Mouse (Mus musculus) heart, postnatal 25 days (tissue): ENCODE data around the gene Wdr82. TPM values are rescaled to one million over a fixed set of nuclear protein-coding genes. Genes with fewer than 3 reads are reported as not detected.
A peak's percentile ranks its signal among the peaks of the same experiment; 100 is the strongest.

Experiments used
- DNase-seq: peaks from one replicate; pipeline ENCODE4 v3.0.0; 2022; ENCODE audit warnings: low spot score
- intact Hi-C: fragments of 180-260 bp; cut with DNase I; formaldehyde crosslinking; loops from one replicate; pipeline ENCODE4 v1.15.1; 2025
- total RNA-seq, 2 experiments: library from RNA; stranded (reverse); gene quantifications; 2 replicates each; pipeline ENCODE4 v1.2.3; 2021

Gene Wdr82
- 10 to 100 TPM; 42.6 to 45.8 TPM for total RNA-seq

- DNase-seq: peak; percentile 79
- intact Hi-C loops: loop anchor here (2.0 to 10.0 kb wide), 2 partner anchors 28 to 264 kb away; partner anchors contain the start of genes Acy1 and Ppm1m
Observed at GRCm38 (mm10) chr9:106170556-106171345, at the start of gene Wdr82. Gene Wdr82 (plus strand): TSS chr9:106170928.

- intact Hi-C loops: no loop called here
- DNase-seq: no peak
Observed at GRCm38 (mm10) chr9:106123599-106123998, 47.1 kb upstream of the Wdr82 start.

- intact Hi-C loops: no loop called here
- DNase-seq: no peak
Observed at GRCm38 (mm10) chr9:106126786-106127251, 43.9 kb upstream of the Wdr82 start.

- intact Hi-C loops: no loop called here
- no peak for DNase-seq
Observed at GRCm38 (mm10) chr9:106129072-106129471, 41.7 kb upstream of the Wdr82 start.

GRCm38 (mm10) chr9:106130250-106130649, 40.5 kb upstream of the Wdr82 start:
- intact Hi-C loops: no loop called here

GRCm38 (mm10) chr9:106137671-106138216, 33.0 kb upstream of the Wdr82 start:
- intact Hi-C loops: no loop called here

More at GRCm38 (mm10) chr9:106130250-106130649, 40.5 kb upstream of the Wdr82 start:
- DNase-seq: no peak

GRCm38 (mm10) chr9:106139763-106140162, 31.0 kb upstream of the Wdr82 start:
- intact Hi-C loops: no loop called here

More at GRCm38 (mm10) chr9:106137671-106138216, 33.0 kb upstream of the Wdr82 start:
- DNase-seq: no peak

GRCm38 (mm10) chr9:106141955-106142354, 28.8 kb upstream of the Wdr82 start:
- DNase-seq: no peak
- intact Hi-C loops: no loop called here

More at GRCm38 (mm10) chr9:106139763-106140162, 31.0 kb upstream of the Wdr82 start:
- no peak for DNase-seq

GRCm38 (mm10) chr9:106144176-106144575, 26.6 kb upstream of the Wdr82 start:
- intact Hi-C loops: no loop called here
- no peak for DNase-seq

- intact Hi-C loops: no loop called here
- no peak for DNase-seq
Observed at GRCm38 (mm10) chr9:106145582-106145981, 25.1 kb upstream of the Wdr82 start.

GRCm38 (mm10) chr9:106147281-106147680, 23.4 kb upstream of the Wdr82 start:
- no peak for DNase-seq
- intact Hi-C loops: no loop called here

GRCm38 (mm10) chr9:106147851-106148431, 22.8 kb upstream of the Wdr82 start:
- no peak for DNase-seq
- intact Hi-C loops: no loop called here

- no peak for DNase-seq
- intact Hi-C loops: no loop called here
Observed at GRCm38 (mm10) chr9:106148541-106149398, 22.0 kb upstream of the Wdr82 start.

- intact Hi-C loops: no loop called here
Observed at GRCm38 (mm10) chr9:106149399-106149754, 21.4 kb upstream of the Wdr82 start.

GRCm38 (mm10) chr9:106154106-106154505, 16.6 kb upstream of the Wdr82 start:
- DNase-seq: no peak
- intact Hi-C loops: no loop called here

More at GRCm38 (mm10) chr9:106149399-106149754, 21.4 kb upstream of the Wdr82 start:
- DNase-seq: no peak

GRCm38 (mm10) chr9:106156419-106156818, 14.3 kb upstream of the Wdr82 start:
- intact Hi-C loops: loop anchor here (5.0 kb wide), 1 partner anchor 121 kb away; no protein-coding TSS in a partner anchor
- DNase-seq: no peak

GRCm38 (mm10) chr9:106156921-106157622, 13.7 kb upstream of the Wdr82 start:
- intact Hi-C loops: loop anchor here (5.0 kb wide), 1 partner anchor 120 kb away; no protein-coding TSS in a partner anchor
- no peak for DNase-seq

- no peak for DNase-seq
- intact Hi-C loops: loop anchor here (5.0 kb wide), 1 partner anchor 120 kb away; no protein-coding TSS in a partner anchor
Observed at GRCm38 (mm10) chr9:106157623-106157925, 13.2 kb upstream of the Wdr82 start.

- DNase-seq: no peak
- intact Hi-C loops: loop anchor here (2.0 to 5.0 kb wide), 2 partner anchors 47 to 119 kb away; no protein-coding TSS in a partner anchor
Observed at GRCm38 (mm10) chr9:106158037-106158491, 12.7 kb upstream of the Wdr82 start, which contains the start of gene Glyctk. Gene Glyctk (minus strand): TSS chr9:106158138.
